Mouse (Mus musculus): ENCODE results near the gene Atp5s.

DNA sequence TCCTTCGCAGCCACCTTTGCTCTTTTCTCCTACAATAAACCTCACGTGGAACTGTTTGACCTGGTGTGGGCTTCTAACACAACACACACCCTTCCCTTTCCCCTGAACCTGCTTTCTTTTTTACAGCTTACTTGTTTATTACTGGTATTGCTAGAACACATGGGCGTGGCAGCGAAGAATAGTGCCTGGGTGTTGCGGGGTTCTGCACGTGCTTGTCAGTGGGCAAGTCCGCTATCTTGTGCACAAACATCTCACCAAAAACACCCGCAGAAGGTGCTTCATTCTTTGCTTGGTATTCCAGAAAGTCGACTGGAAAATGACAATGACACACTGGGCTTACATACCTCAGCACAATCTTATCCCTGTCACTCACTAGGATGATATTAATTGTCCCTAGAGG, 60.7 kb downstream of the Atp5s start:
- no peak for TF ChIP-seq CTCF (conservative IDR thresholded peaks at IDR 0.05; ENCODE audit: insufficient read depth, insufficient read length, low read depth, low read length)
- TF ChIP-seq POLR2A (IDR thresholded peaks at IDR 0.05; ENCODE audit: low read depth, low read length) = no peak
